Mouse (Mus musculus) myocyte (in vitro differentiated cells): ENCODE data around the gene Synj2. TPM values are rescaled to one million over a fixed set of nuclear protein-coding genes. Genes with fewer than 3 reads are reported as not detected.
"Not testable (repeated sequence)": the region's sequence is repeated elsewhere in the genome, so short reads cannot be mapped to it uniquely, and the experiment has no call there.

Experiments
- H3K27me3 ChIP-seq: one replicate; pipeline ENCODE4 v1.6.1; 2011; ENCODE audit not compliant: control insufficient read depth, insufficient read depth, insufficient read length
- H3K36me3 ChIP-seq: one replicate; pipeline ENCODE4 v1.6.1; 2011; ENCODE audit not compliant: control insufficient read depth, insufficient read depth
- H3K4me2 ChIP-seq: one replicate; pipeline ENCODE4 v1.6.1; 2011; ENCODE audit warnings: low read depth, control low read depth
- H3K4me3 ChIP-seq: one replicate; pipeline ENCODE4 v1.5.1; 2011; ENCODE audit warnings: mild to moderate bottlenecking, control low read depth, moderate library complexity
- H3K79me2 ChIP-seq: one replicate; pipeline ENCODE4 v1.6.1; 2011; ENCODE audit not compliant: control insufficient read depth, insufficient read depth
- H3ac ChIP-seq: one replicate; pipeline ENCODE4 v1.6.1; 2011; ENCODE audit not compliant: control insufficient read depth, insufficient read length
- CEBPB ChIP-seq: IDR thresholded peaks from 2 replicates; pipeline ENCODE4 v1.6.1; 2011; ENCODE audit warnings: mild to moderate bottlenecking, moderate library complexity; ENCODE audit not compliant: poor library complexity, insufficient read depth, severe bottlenecking
- E2F4 ChIP-seq: IDR thresholded peaks from one replicate; pipeline ENCODE4 v1.6.1; 2011; ENCODE audit warnings: mild to moderate bottlenecking, control low read depth, moderate library complexity; ENCODE audit not compliant: insufficient read depth
- MAX ChIP-seq: IDR thresholded peaks from one replicate; pipeline ENCODE4 v1.6.1; 2011; ENCODE audit warnings: low read depth, mild to moderate bottlenecking, control low read depth
- MYOD1 ChIP-seq, 3 experiments: IDR thresholded peaks; one replicate each; pipeline ENCODE4 v1.6.1; 2011; ENCODE audit warnings: control low read depth in 2 of 3, low read depth in 2 of 3, mild to moderate bottlenecking in 2 of 3, moderate library complexity in 1 of 3; ENCODE audit not compliant: insufficient read length in 2 of 3, control insufficient read depth in 1 of 3
- MYOG ChIP-seq, 3 experiments: IDR thresholded peaks; one replicate each; pipeline ENCODE4 v1.6.1; 2011; ENCODE audit warnings: control low read depth in 2 of 3, low read depth in 2 of 3, mild to moderate bottlenecking in 2 of 3; ENCODE audit not compliant: insufficient read length in 2 of 3, control insufficient read depth in 1 of 3, insufficient read depth in 1 of 3
- POLR2A ChIP-seq: IDR thresholded peaks from one replicate; pipeline ENCODE4 v1.6.1; 2011; ENCODE audit warnings: low read depth, mild to moderate bottlenecking, control low read depth, moderate library complexity; ENCODE audit not compliant: insufficient read length
- POLR2AphosphoS2 ChIP-seq: IDR thresholded peaks from one replicate; pipeline ENCODE4 v1.6.1; 2011; ENCODE audit warnings: low read depth, control low read depth; ENCODE audit not compliant: insufficient read length
- REST ChIP-seq: IDR thresholded peaks from one replicate; pipeline ENCODE4 v1.6.1; 2011; ENCODE audit warnings: mild to moderate bottlenecking, control low read depth, moderate library complexity; ENCODE audit not compliant: insufficient read depth, insufficient read length
- SRF ChIP-seq: IDR thresholded peaks from one replicate; pipeline ENCODE4 v1.6.1; 2011; ENCODE audit warnings: low read depth; ENCODE audit not compliant: control insufficient read depth, insufficient read length
- TCF12 ChIP-seq: IDR thresholded peaks from one replicate; pipeline ENCODE4 v1.6.1; 2011; ENCODE audit warnings: mild to moderate bottlenecking, control low read depth; ENCODE audit not compliant: poor library complexity, insufficient read depth, severe bottlenecking
- TCF3 ChIP-seq: IDR thresholded peaks from one replicate; pipeline ENCODE4 v1.6.1; 2011; ENCODE audit warnings: low read depth, control low read depth; ENCODE audit not compliant: insufficient read length
- USF1 ChIP-seq: IDR thresholded peaks from one replicate; pipeline ENCODE4 v1.6.1; 2011; ENCODE audit warnings: low read depth, mild to moderate bottlenecking, control low read depth, moderate library complexity
- polyA plus RNA-seq: library from polyadenylated mRNA; unstranded; fragments of >200 nt; fragmentation: generic; extraction: Trizol; gene quantifications from one replicate; pipeline ENCODE4 v1.2.1, GENCODE M21; 2012; ENCODE audit warnings: missing spikeins

Synj2 gene
- polyA plus RNA-seq, 1 experiment: 32.1 TPM

- no peak overlapping the region for H3K4me2 ChIP-seq
- H3K4me3 ChIP-seq: no peak overlapping the region
- peaks cover 33% of the 10 kb centered on the region for H3K36me3 ChIP-seq
- TF ChIP-seq MYOD1 (IDR thresholded peaks at IDR 0.05; ENCODE audit: control insufficient read depth in 1 of 3, insufficient read length in 2 of 3, low read depth in 2 of 3) (no peak), POLR2AphosphoS2 (no peak), TCF3 (no peak), REST (no peak), CEBPB (no peak), E2F4 (no peak), POLR2A (no peak), MAX (no peak), MYOG (IDR thresholded peaks at IDR 0.05; ENCODE audit: control insufficient read depth in 1 of 3, insufficient read depth in 1 of 3, insufficient read length in 2 of 3, low read depth in 2 of 3) (no peak), USF1 (no peak), SRF (no peak), TCF12 (no peak)
- no peak overlapping the region for H3ac ChIP-seq
- H3K79me2 ChIP-seq: no peaks in the 10 kb centered on the region
- no peaks in the 10 kb centered on the region for H3K27me3 ChIP-seq
Observed at GRCm38 (mm10) chr17:6018348-6018747, 77.3 kb downstream of the Synj2 start.

GRCm38 (mm10) chr17:6019776-6020175 lies 78.7 kb downstream of the Synj2 start:
- TF ChIP-seq POLR2AphosphoS2 (peak; percentile 12), USF1 (no peak)
- Histone ChIP-seq H3K4me2 (no peak overlapping the region), H3K36me3 (peaks cover 38% of the 10 kb centered on the region), H3K27me3 (no peaks in the 10 kb centered on the region), H3ac (no peak overlapping the region), H3K79me2 (no peaks in the 10 kb centered on the region), H3K4me3 (no peak overlapping the region)

- H3K4me2 ChIP-seq: no peak overlapping the region
- H3K27me3 ChIP-seq: no peaks in the 10 kb centered on the region
- no peak overlapping the region for H3K4me3 ChIP-seq
- TF ChIP-seq MYOG (IDR thresholded peaks at IDR 0.05; ENCODE audit: control insufficient read depth in 1 of 3, insufficient read depth in 1 of 3, insufficient read length in 2 of 3, low read depth in 2 of 3) (no peak), USF1 (no peak), REST (no peak), SRF (no peak), POLR2AphosphoS2 (no peak), MAX (no peak), POLR2A (no peak), MYOD1 (IDR thresholded peaks at IDR 0.05; ENCODE audit: control insufficient read depth in 1 of 3, insufficient read length in 2 of 3, low read depth in 2 of 3) (no peak), TCF3 (no peak), CEBPB (no peak), E2F4 (no peak), TCF12 (no peak)
- no peak overlapping the region for H3ac ChIP-seq
- peaks cover 38% of the 10 kb centered on the region for H3K36me3 ChIP-seq
- H3K79me2 ChIP-seq: no peaks in the 10 kb centered on the region
Observed at GRCm38 (mm10) chr17:6020636-6021035, 79.6 kb downstream of the Synj2 start.

- H3ac ChIP-seq, H3K27me3 ChIP-seq, H3K79me2 ChIP-seq, H3K4me3 ChIP-seq, H3K4me2 ChIP-seq: not testable (repeated sequence)
- peaks cover 43% of the 10 kb centered on the region for H3K36me3 ChIP-seq
Observed at GRCm38 (mm10) chr17:6021374-6021789, 80.3 kb downstream of the Synj2 start.

- H3K27me3 ChIP-seq: no peaks in the 10 kb centered on the region
- H3ac ChIP-seq: no peak overlapping the region
- TF ChIP-seq REST (no peak), MYOG (IDR thresholded peaks at IDR 0.05; ENCODE audit: control insufficient read depth in 1 of 3, insufficient read depth in 1 of 3, insufficient read length in 2 of 3, low read depth in 2 of 3) (no peak), POLR2AphosphoS2 (no peak), MYOD1 (IDR thresholded peaks at IDR 0.05; ENCODE audit: control insufficient read depth in 1 of 3, insufficient read length in 2 of 3, low read depth in 2 of 3) (no peak), POLR2A (no peak), SRF (no peak)
- H3K4me2 ChIP-seq: no peak overlapping the region
- H3K79me2 ChIP-seq: no peaks in the 10 kb centered on the region
- no peak overlapping the region for H3K4me3 ChIP-seq
- H3K36me3 ChIP-seq: peaks cover 70% of the 10 kb centered on the region
Observed at GRCm38 (mm10) chr17:6025831-6026230, 84.8 kb downstream of the Synj2 start.

- no peak overlapping the region for H3ac ChIP-seq
- H3K4me2 ChIP-seq: no peak overlapping the region
- H3K27me3 ChIP-seq: no peaks in the 10 kb centered on the region
- peaks cover 74% of the 10 kb centered on the region for H3K36me3 ChIP-seq
- no peaks in the 10 kb centered on the region for H3K79me2 ChIP-seq
- TF ChIP-seq TCF3 (no peak), POLR2AphosphoS2 (no peak), MYOD1 (IDR thresholded peaks at IDR 0.05; ENCODE audit: control insufficient read depth in 1 of 3, insufficient read length in 2 of 3, low read depth in 2 of 3) (no peak), CEBPB (no peak)
- H3K4me3 ChIP-seq: no peak overlapping the region
Observed at GRCm38 (mm10) chr17:6035661-6036060, 94.6 kb downstream of the Synj2 start.
